Mouse (Mus musculus): ENCODE measurements around the gene Ptprcap. TPM values are rescaled to one million over a fixed set of nuclear protein-coding genes. Genes with fewer than 3 reads are reported as not detected.
A peak's percentile ranks its signal among the peaks of the same experiment; 100 is the strongest.

Ptprcap gene
- total RNA-seq, 2 experiments from 2014 or later: 1.0 to 1.5 TPM

- DNase-seq (ENCODE audit: low spot score in 2 of 2): no peak
- intact Hi-C loops (cut with DNase I): no loop called here
Measured at GRCm38 (mm10) chr19:4187303-4187702, 33.9 kb downstream of the Ptprcap start.

GRCm38 (mm10) chr19:4189051-4189620, 35.7 kb downstream of the Ptprcap start:
- intact Hi-C loops (cut with DNase I): no loop called here
- no peak for DNase-seq (ENCODE audit: low spot score in 2 of 2)

- no peak for DNase-seq (ENCODE audit: low spot score in 2 of 2)
- intact Hi-C loops (cut with DNase I): no loop called here
Measured at GRCm38 (mm10) chr19:4190831-4191334, 37.5 kb downstream of the Ptprcap start, which contains the start of gene Tbc1d10c. Tbc1d10c (minus strand) TSS chr19:4191284.

- intact Hi-C loops (cut with DNase I): loop anchor here (1.0 kb wide), 1 partner anchor 22 kb away; no protein-coding TSS in a partner anchor
- peak; percentile 90 to 94 for DNase-seq (ENCODE audit: low spot score in 2 of 2)
Measured at GRCm38 (mm10) chr19:4191528-4192250, 38.3 kb downstream of the Ptprcap start, which contains the start of gene Ppp1ca. Ppp1ca (plus strand) TSS chr19:4192065.

- no peak for DNase-seq (ENCODE audit: low spot score in 2 of 2)
Measured at GRCm38 (mm10) chr19:4192251-4192985, 39.0 kb downstream of the Ptprcap start.

GRCm38 (mm10) chr19:4193129-4193528, 39.7 kb downstream of the Ptprcap start:
- intact Hi-C loops (cut with DNase I): no loop called here
- DNase-seq (ENCODE audit: low spot score in 2 of 2): no peak

More at GRCm38 (mm10) chr19:4192251-4192985, 39.0 kb downstream of the Ptprcap start:
- intact Hi-C loops (cut with DNase I): loop anchor here (1.0 kb wide), 1 partner anchor 23 kb away; no protein-coding TSS in a partner anchor

- no peak for DNase-seq (ENCODE audit: low spot score in 2 of 2)
- intact Hi-C loops (cut with DNase I): no loop called here
Measured at GRCm38 (mm10) chr19:4194021-4194724, 40.8 kb downstream of the Ptprcap start.

- DNase-seq (ENCODE audit: low spot score in 2 of 2): no peak
- intact Hi-C loops (cut with DNase I): no loop called here
Measured at GRCm38 (mm10) chr19:4194776-4195650, 41.6 kb downstream of the Ptprcap start.

GRCm38 (mm10) chr19:4196048-4196447, 42.6 kb downstream of the Ptprcap start:
- no peak for DNase-seq (ENCODE audit: low spot score in 2 of 2)
- intact Hi-C loops (cut with DNase I): no loop called here

GRCm38 (mm10) chr19:4196548-4196947, 43.1 kb downstream of the Ptprcap start:
- intact Hi-C loops (cut with DNase I): no loop called here
- no peak for DNase-seq (ENCODE audit: low spot score in 2 of 2)

GRCm38 (mm10) chr19:4197180-4197579, 43.8 kb downstream of the Ptprcap start:
- no peak for DNase-seq (ENCODE audit: low spot score in 2 of 2)
- intact Hi-C loops (cut with DNase I): no loop called here

- intact Hi-C loops (cut with DNase I): no loop called here
- DNase-seq (ENCODE audit: low spot score in 2 of 2): peak; percentile 96 to 98
Measured at GRCm38 (mm10) chr19:4201291-4201909, 48.0 kb downstream of the Ptprcap start, which contains the start of gene Rad9a. Rad9a (minus strand) TSS chr19:4201662.

GRCm38 (mm10) chr19:4202149-4202548, 48.7 kb downstream of the Ptprcap start:
- no peak for DNase-seq (ENCODE audit: low spot score in 2 of 2)
- intact Hi-C loops (cut with DNase I): no loop called here

GRCm38 (mm10) chr19:4203148-4203547, 49.7 kb downstream of the Ptprcap start:
- intact Hi-C loops (cut with DNase I): no loop called here
- no peak for DNase-seq (ENCODE audit: low spot score in 2 of 2)

GRCm38 (mm10) chr19:4203604-4204326, 50.4 kb downstream of the Ptprcap start:
- DNase-seq (ENCODE audit: low spot score in 2 of 2): no peak
- intact Hi-C loops (cut with DNase I): no loop called here

- intact Hi-C loops (cut with DNase I): no loop called here
- no peak for DNase-seq (ENCODE audit: low spot score in 2 of 2)
Measured at GRCm38 (mm10) chr19:4204889-4205288, 51.5 kb downstream of the Ptprcap start.

Data from left cerebral cortex, postnatal 14 days (tissue).